Mouse (Mus musculus): ENCODE measurements at regions not wholly inside any gene's neighbourhood (a gene's known extent, or its start where the extent isn't known, plus 50 kb on each side); places are given as distances from the start of the nearest gene placed in this dataset.

- Histone ChIP-seq H3K27ac (no peak overlapping the region), H3K9ac (no peak overlapping the region), H3K4me3 (no peak overlapping the region), H3K4me2 (no peak overlapping the region), H3K4me1 (replicated peaks) (no peaks in the 10 kb centered on the region), H3K27me3 (no peaks in the 10 kb centered on the region), H3K9me3 (no peaks in the 10 kb centered on the region), H3K36me3 (no peaks in the 10 kb centered on the region)
- ATAC-seq (ENCODE audit: low FRiP score), result no peak
- 81% methylated on average over 9 of the region's 9 CpGs for WGBS
Observed at GRCm38 (mm10) chr3:15129729-15130369, 202.3 kb downstream of the Gm9733 start.

- H3K9me3 ChIP-seq, result no peaks in the 10 kb centered on the region
- H3K9ac ChIP-seq, result no peak overlapping the region
- ATAC-seq (ENCODE audit: low FRiP score), result no peak
- 68% methylated on average over 5 of the region's 5 CpGs for WGBS
- no peak overlapping the region for H3K4me3 ChIP-seq
- no peaks in the 10 kb centered on the region for H3K36me3 ChIP-seq
- H3K27ac ChIP-seq, result no peak overlapping the region
- no peaks in the 10 kb centered on the region for H3K27me3 ChIP-seq
- H3K4me2 ChIP-seq, result no peak overlapping the region
- H3K4me1 ChIP-seq (replicated peaks), result no peaks in the 10 kb centered on the region
Observed at GRCm38 (mm10) chr3:15132136-15132535, 200.0 kb downstream of the Gm9733 start.

GRCm38 (mm10) chr3:15139550-15139949 lies 192.6 kb downstream of the Gm9733 start:
- no peak for ATAC-seq (ENCODE audit: low FRiP score)
- WGBS, result 95% methylated on average over 1 of the region's 1 CpGs

GRCm38 (mm10) chr3:15153710-15154109 lies 178.4 kb downstream of the Gm9733 start:
- no peaks in the 10 kb centered on the region for H3K36me3 ChIP-seq
- no peaks in the 10 kb centered on the region for H3K27me3 ChIP-seq
- WGBS, result 74% methylated on average over 1 of the region's 1 CpGs
- no peak for ATAC-seq (ENCODE audit: low FRiP score)
- H3K9ac ChIP-seq, result no peak overlapping the region
- no peaks in the 10 kb centered on the region for H3K4me1 ChIP-seq (replicated peaks)
- no peak overlapping the region for H3K4me3 ChIP-seq
- H3K27ac ChIP-seq, result no peak overlapping the region
- H3K9me3 ChIP-seq, result no peaks in the 10 kb centered on the region
- H3K4me2 ChIP-seq, result no peak overlapping the region

More at GRCm38 (mm10) chr3:15139550-15139949, 192.6 kb downstream of the Gm9733 start:
- Histone ChIP-seq H3K9ac (no peak overlapping the region), H3K36me3 (no peaks in the 10 kb centered on the region), H3K4me2 (no peak overlapping the region), H3K27ac (no peak overlapping the region), H3K9me3 (no peaks in the 10 kb centered on the region), H3K4me1 (replicated peaks) (no peaks in the 10 kb centered on the region), H3K4me3 (no peak overlapping the region), H3K27me3 (no peaks in the 10 kb centered on the region)

GRCm38 (mm10) chr3:15154153-15154552 lies 177.9 kb downstream of the Gm9733 start:
- Histone ChIP-seq H3K27ac (no peak overlapping the region; the same call in 1 of the 2 replicates), H3K4me1 (replicated peaks) (no peaks in the 10 kb centered on the region), H3K9ac (no peak overlapping the region), H3K4me3 (no peak overlapping the region), H3K9me3 (no peaks in the 10 kb centered on the region), H3K27me3 (no peaks in the 10 kb centered on the region), H3K4me2 (no peak overlapping the region), H3K36me3 (no peaks in the 10 kb centered on the region)
- 0 out of 2 replicates have a peak, but pooled peaks have one; percentile 43 for ATAC-seq (ENCODE audit: low FRiP score)
- WGBS, result 88% methylated on average over 3 of the region's 3 CpGs

GRCm38 (mm10) chr3:15156681-15157080 lies 175.4 kb downstream of the Gm9733 start:
- H3K27me3 ChIP-seq, result no peaks in the 10 kb centered on the region
- no peak for ATAC-seq (ENCODE audit: low FRiP score)
- H3K4me1 ChIP-seq (replicated peaks), result no peaks in the 10 kb centered on the region
- 67% methylated on average over 4 of the region's 4 CpGs for WGBS
- H3K9ac ChIP-seq, result no peak overlapping the region
- H3K36me3 ChIP-seq, result no peaks in the 10 kb centered on the region
- H3K4me2 ChIP-seq, result no peak overlapping the region
- no peak overlapping the region for H3K27ac ChIP-seq
- no peak overlapping the region for H3K4me3 ChIP-seq
- no peaks in the 10 kb centered on the region for H3K9me3 ChIP-seq

GRCm38 (mm10) chr3:15157842-15158241 lies 174.3 kb downstream of the Gm9733 start:
- no peak overlapping the region for H3K9ac ChIP-seq
- WGBS, result 94% methylated on average over 1 of the region's 1 CpGs
- H3K4me2 ChIP-seq, result no peak overlapping the region
- no peaks in the 10 kb centered on the region for H3K27me3 ChIP-seq
- no peaks in the 10 kb centered on the region for H3K36me3 ChIP-seq
- H3K27ac ChIP-seq, result no peak overlapping the region
- no peaks in the 10 kb centered on the region for H3K4me1 ChIP-seq (replicated peaks)
- H3K4me3 ChIP-seq, result no peak overlapping the region
- ATAC-seq (ENCODE audit: low FRiP score), result no peak
- no peaks in the 10 kb centered on the region for H3K9me3 ChIP-seq

GRCm38 (mm10) chr3:15158926-15159325 lies 173.2 kb downstream of the Gm9733 start:
- 90% methylated on average over 8 of the region's 8 CpGs for WGBS
- Histone ChIP-seq H3K27ac (no peak overlapping the region), H3K4me3 (no peak overlapping the region), H3K36me3 (no peaks in the 10 kb centered on the region), H3K4me1 (replicated peaks) (no peaks in the 10 kb centered on the region), H3K4me2 (no peak overlapping the region), H3K27me3 (no peaks in the 10 kb centered on the region), H3K9ac (no peak overlapping the region), H3K9me3 (no peaks in the 10 kb centered on the region)
- no peak for ATAC-seq (ENCODE audit: low FRiP score)

GRCm38 (mm10) chr3:15159965-15160714 lies 172.0 kb downstream of the Gm9733 start:
- no peaks in the 10 kb centered on the region for H3K4me1 ChIP-seq (replicated peaks)
- no peak overlapping the region for H3K9ac ChIP-seq
- H3K36me3 ChIP-seq, result no peaks in the 10 kb centered on the region
- H3K9me3 ChIP-seq, result no peaks in the 10 kb centered on the region
- no peak overlapping the region for H3K4me3 ChIP-seq
- ATAC-seq (ENCODE audit: low FRiP score), result no peak
- WGBS, result 92% methylated on average over 8 of the region's 8 CpGs
- H3K27me3 ChIP-seq, result no peaks in the 10 kb centered on the region
- no peak overlapping the region for H3K27ac ChIP-seq
- no peak overlapping the region for H3K4me2 ChIP-seq

GRCm38 (mm10) chr3:15175811-15176210 lies 156.3 kb downstream of the Gm9733 start:
- H3K4me2 ChIP-seq, result no peak overlapping the region
- no peak overlapping the region for H3K27ac ChIP-seq
- H3K9ac ChIP-seq, result no peak overlapping the region
- no peaks in the 10 kb centered on the region for H3K4me1 ChIP-seq (replicated peaks)
- no peak overlapping the region for H3K4me3 ChIP-seq
- ATAC-seq (ENCODE audit: low FRiP score), result no peak
- WGBS, result 89% methylated on average over 2 of the region's 2 CpGs
- no peaks in the 10 kb centered on the region for H3K9me3 ChIP-seq
- H3K27me3 ChIP-seq, result no peaks in the 10 kb centered on the region
- H3K36me3 ChIP-seq, result no peaks in the 10 kb centered on the region

- ATAC-seq (ENCODE audit: low FRiP score), result no peak
- Histone ChIP-seq H3K9ac (no peak overlapping the region), H3K27ac (no peak overlapping the region), H3K36me3 (no peaks in the 10 kb centered on the region), H3K4me1 (replicated peaks) (no peaks in the 10 kb centered on the region), H3K4me2 (no peak overlapping the region), H3K4me3 (no peak overlapping the region), H3K27me3 (no peaks in the 10 kb centered on the region), H3K9me3 (no peaks in the 10 kb centered on the region)
- WGBS, result 88% methylated on average over 6 of the region's 6 CpGs
Observed at GRCm38 (mm10) chr3:15179079-15179812, 152.9 kb downstream of the Gm9733 start.

GRCm38 (mm10) chr3:15181111-15181510 lies 151.0 kb downstream of the Gm9733 start:
- no peaks in the 10 kb centered on the region for H3K9me3 ChIP-seq
- WGBS, result 90% methylated on average over 5 of the region's 5 CpGs
- H3K27ac ChIP-seq, result no peak overlapping the region
- no peak overlapping the region for H3K4me2 ChIP-seq
- no peaks in the 10 kb centered on the region for H3K27me3 ChIP-seq
- no peaks in the 10 kb centered on the region for H3K36me3 ChIP-seq
- H3K9ac ChIP-seq, result no peak overlapping the region
- no peaks in the 10 kb centered on the region for H3K4me1 ChIP-seq (replicated peaks)
- H3K4me3 ChIP-seq, result no peak overlapping the region
- no peak for ATAC-seq (ENCODE audit: low FRiP score)

Data from hindbrain, embryonic 13.5 days (tissue).